Mouse (Mus musculus) MEL (cell line): Measurements from ENCODE around the gene Psg27. TPM values are rescaled to one million over a fixed set of nuclear protein-coding genes. Genes with fewer than 3 reads are reported as not detected.

Experiments used
- DNase-seq: peaks from one replicate; pipeline ENCODE4 v3.0.0; 2011; ENCODE audit warnings: low read depth, low spot score
- H3K27ac ChIP-seq: 2 replicates; pipeline ENCODE4 v1.5.1; 2012; ENCODE audit warnings: low read depth, mild to moderate bottlenecking, control low read depth, low read length, moderate library complexity; ENCODE audit not compliant: control insufficient read depth
- H3K27me3 ChIP-seq, 2 experiments: fragments of 150-350 bp in 1 of 2; sonication (generic) in 1 of 2; 2 replicates each; pipeline ENCODE4 v1.6.1; 2012; ENCODE audit warnings: low read length in 2 of 2, mild to moderate bottlenecking in 2 of 2, improper control_type of control experiment in 1 of 2, moderate library complexity in 1 of 2; ENCODE audit not compliant: insufficient read depth in 2 of 2, control insufficient read depth in 1 of 2
- H3K36me3 ChIP-seq, 2 experiments: 2 replicates each; pipeline ENCODE4 v1.6.1; 2012 to 2014; ENCODE audit warnings: low read length in 2 of 2, improper control_type of control experiment in 1 of 2, inconsistent platforms in 1 of 2, mild to moderate bottlenecking in 1 of 2; ENCODE audit not compliant: insufficient read depth in 2 of 2, control insufficient read depth in 1 of 2
- H3K4me1 ChIP-seq, 2 experiments: fragments of 150-350 bp in 1 of 2; sonication (generic) in 1 of 2; 2 replicates each; pipeline ENCODE4 v1.6.1; 2012; ENCODE audit warnings: low read length in 2 of 2, improper control_type of control experiment in 1 of 2, mild to moderate bottlenecking in 1 of 2; ENCODE audit not compliant: insufficient read depth in 2 of 2, control insufficient read depth in 1 of 2
- H3K4me3 ChIP-seq, 2 experiments: fragments of 150-350 bp in 1 of 2; sonication (generic) in 1 of 2; 2 replicates each; pipeline ENCODE4 v1.5.1; 2012; ENCODE audit warnings: low read depth in 2 of 2, low read length in 2 of 2, mild to moderate bottlenecking in 2 of 2, moderate library complexity in 2 of 2, control low read depth in 1 of 2, improper control_type of control experiment in 1 of 2; ENCODE audit not compliant: control insufficient read depth in 1 of 2, insufficient read depth in 1 of 2
- H3K79me2 ChIP-seq: 2 replicates; pipeline ENCODE4 v1.6.1; 2012; ENCODE audit warnings: mild to moderate bottlenecking, low read length, moderate library complexity; ENCODE audit not compliant: control insufficient read depth, poor library complexity, insufficient read depth
- H3K9ac ChIP-seq: 2 replicates; pipeline ENCODE4 v1.6.1; 2012; ENCODE audit warnings: low read depth, mild to moderate bottlenecking, control low read depth, low read length, moderate library complexity; ENCODE audit not compliant: control insufficient read depth, poor library complexity, severe bottlenecking
- H3K9me3 ChIP-seq: fragments of 150-350 bp; sonication (generic); replicated peaks from 2 replicates; pipeline ENCODE4 v1.6.1; 2012; ENCODE audit warnings: mild to moderate bottlenecking, low read length, improper control_type of control experiment, moderate library complexity; ENCODE audit not compliant: insufficient read depth
- BHLHE40 ChIP-seq: IDR thresholded peaks from 2 replicates; pipeline ENCODE4 v1.6.1; 2012; ENCODE audit warnings: low read depth, mild to moderate bottlenecking, inconsistent platforms, low read length, improper control_type of control experiment, borderline replicate concordance
- CHD1 ChIP-seq: IDR thresholded peaks from 2 replicates; pipeline ENCODE4 v1.6.1; 2012; ENCODE audit warnings: low read depth, mild to moderate bottlenecking, inconsistent platforms, low read length, improper control_type of control experiment
- CHD2 ChIP-seq: IDR thresholded peaks from 2 replicates; pipeline ENCODE4 v1.6.1; 2011; ENCODE audit warnings: low read length, improper control_type of control experiment
- CTCF ChIP-seq, 3 experiments: IDR thresholded peaks in 2 of 3; conservative IDR thresholded peaks in 1 of 3; 2 replicates each; pipeline ENCODE4 v1.5.1; 2011 to 2012; ENCODE audit warnings: low read length in 3 of 3, low read depth in 2 of 3, mild to moderate bottlenecking in 2 of 3, improper control_type of control experiment in 1 of 3, inconsistent platforms in 1 of 3, mixed read lengths in 1 of 3, moderate library complexity in 1 of 3; ENCODE audit not compliant: control insufficient read depth in 1 of 3, insufficient read depth in 1 of 3, poor library complexity in 1 of 3, severe bottlenecking in 1 of 3
- E2F4 ChIP-seq: IDR thresholded peaks from 2 replicates; pipeline ENCODE4 v1.6.1; 2011; ENCODE audit warnings: low read depth, low read length, improper control_type of control experiment, borderline replicate concordance
- ELF1 ChIP-seq: IDR thresholded peaks from 2 replicates; pipeline ENCODE4 v1.6.1; 2014; ENCODE audit warnings: low read depth, mild to moderate bottlenecking, inconsistent platforms, low read length, improper control_type of control experiment, moderate library complexity
- ETS1 ChIP-seq: IDR thresholded peaks from 2 replicates; pipeline ENCODE4 v1.6.1; 2012; ENCODE audit warnings: low read depth, mild to moderate bottlenecking, inconsistent platforms, low read length, improper control_type of control experiment, moderate library complexity
- JUND ChIP-seq: IDR thresholded peaks from 2 replicates; pipeline ENCODE4 v1.6.1; 2011; ENCODE audit warnings: low read depth, mild to moderate bottlenecking, improper control_type of control experiment, low read length
- MAFK ChIP-seq: IDR thresholded peaks from 2 replicates; pipeline ENCODE4 v1.6.1; 2011; ENCODE audit warnings: low read depth, mild to moderate bottlenecking, low read length, improper control_type of control experiment, borderline replicate concordance
- MAX ChIP-seq: IDR thresholded peaks from 2 replicates; pipeline ENCODE4 v1.6.1; 2011; ENCODE audit warnings: low read length, improper control_type of control experiment
- MEF2A ChIP-seq: IDR thresholded peaks from 2 replicates; pipeline ENCODE4 v1.6.1; 2014; ENCODE audit warnings: low read depth, mild to moderate bottlenecking, inconsistent platforms, low read length, improper control_type of control experiment; ENCODE audit not compliant: poor library complexity, insufficient replicate concordance, severe bottlenecking; ENCODE audit errors: extremely low read depth
- MXI1 ChIP-seq: IDR thresholded peaks from 2 replicates; pipeline ENCODE4 v1.6.1; 2011; ENCODE audit warnings: mild to moderate bottlenecking, low read depth, low read length, improper control_type of control experiment
- MYB ChIP-seq: IDR thresholded peaks from 2 replicates; pipeline ENCODE4 v1.6.1; 2011; ENCODE audit warnings: mild to moderate bottlenecking, low read depth, low read length, improper control_type of control experiment
- MYC ChIP-seq: IDR thresholded peaks from 2 replicates; pipeline ENCODE4 v1.6.1; 2011; ENCODE audit warnings: low read depth, mild to moderate bottlenecking, low read length, improper control_type of control experiment, moderate library complexity
- POLR2AphosphoS2 ChIP-seq: IDR thresholded peaks from 2 replicates; pipeline ENCODE4 v1.6.1; 2011; ENCODE audit warnings: low read length, improper control_type of control experiment
- RAD21 ChIP-seq: IDR thresholded peaks from 2 replicates; pipeline ENCODE4 v1.6.1; 2011; ENCODE audit warnings: mild to moderate bottlenecking, low read depth, low read length, improper control_type of control experiment
- RCOR1 ChIP-seq: IDR thresholded peaks from 2 replicates; pipeline ENCODE4 v1.6.1; 2012; ENCODE audit warnings: low read depth, mild to moderate bottlenecking, inconsistent platforms, low read length, improper control_type of control experiment
- SIN3A ChIP-seq: IDR thresholded peaks from 2 replicates; pipeline ENCODE4 v1.6.1; 2012; ENCODE audit warnings: low read length, improper control_type of control experiment, inconsistent platforms
- SMC3 ChIP-seq: IDR thresholded peaks from 2 replicates; pipeline ENCODE4 v1.6.1; 2011; ENCODE audit warnings: low read depth, low read length, improper control_type of control experiment
- TAL1 ChIP-seq: IDR thresholded peaks from 2 replicates; pipeline ENCODE4 v1.6.1; 2012; ENCODE audit warnings: mild to moderate bottlenecking, inconsistent platforms, low read length, moderate library complexity, mixed read lengths
- TBP ChIP-seq: IDR thresholded peaks from 2 replicates; pipeline ENCODE4 v1.8.0; 2011; ENCODE audit warnings: low read depth, low read length, improper control_type of control experiment
- ZC3H11A ChIP-seq: IDR thresholded peaks from 2 replicates; pipeline ENCODE4 v1.6.1; 2012; ENCODE audit warnings: low read depth, mild to moderate bottlenecking, inconsistent platforms, low read length, improper control_type of control experiment
- ZKSCAN1 ChIP-seq: IDR thresholded peaks from 2 replicates; pipeline ENCODE4 v1.6.1; 2012; ENCODE audit warnings: low read depth, mild to moderate bottlenecking, inconsistent platforms, low read length, improper control_type of control experiment, moderate library complexity
- ZMIZ1 ChIP-seq: IDR thresholded peaks from 2 replicates; pipeline ENCODE4 v1.6.1; 2012; ENCODE audit warnings: low read depth, mild to moderate bottlenecking, inconsistent platforms, low read length, improper control_type of control experiment, moderate library complexity
- ZNF384 ChIP-seq: IDR thresholded peaks from 2 replicates; pipeline ENCODE4 v1.6.1; 2012; ENCODE audit warnings: low read depth, mild to moderate bottlenecking, inconsistent platforms, low read length, improper control_type of control experiment
- polyA plus RNA-seq, 2 experiments: library from polyadenylated mRNA; stranded (reverse) in 1 of 2; unstranded in 1 of 2; fragments of >175 nt in 1 of 2; fragments of >200 nt in 1 of 2; gene quantifications; 2 replicates each; pipeline versions ENCODE4 v1.2.1 to v1.2.4; 2012; ENCODE audit warnings: low replicate concordance in 2 of 2, low read depth in 1 of 2; ENCODE audit not compliant: insufficient read length in 2 of 2, insufficient read depth in 1 of 2, missing spikeins in 1 of 2
- total RNA-seq: library from RNA; depleted of rRNA; stranded (reverse); fragments of 300-350 nt; gene quantifications from 2 replicates; pipeline ENCODE4 v1.2.3, GENCODE M21; 2012

The Psg27 gene
- total and polyA plus RNA-seq, 3 experiments = not detected

DNA sequence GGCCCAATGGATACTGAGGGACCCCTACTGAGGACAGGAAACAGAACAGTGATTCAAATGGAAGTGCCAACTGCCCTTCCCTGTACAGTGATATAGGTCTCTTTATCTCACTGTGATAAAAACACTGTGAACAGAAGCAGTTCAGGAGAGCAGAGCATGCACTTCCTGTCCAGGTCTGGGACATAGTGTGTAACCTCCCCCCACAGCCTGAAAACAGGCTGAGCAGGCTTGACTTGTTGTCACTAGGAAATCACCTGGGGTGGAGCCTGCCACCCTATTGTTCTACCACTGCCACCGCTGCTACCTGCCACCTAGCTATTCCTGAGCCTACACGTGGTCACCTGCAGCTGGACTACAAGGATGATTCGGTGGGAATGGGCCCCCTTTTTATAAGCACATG, 33.7 kb downstream of the Psg27 start:
- H3K79me2 ChIP-seq = no peaks in the 10 kb centered on the region
- no peak overlapping the region for H3K4me3 ChIP-seq
- H3K27me3 ChIP-seq = no peaks in the 10 kb centered on the region
- no peaks in the 10 kb centered on the region for H3K4me1 ChIP-seq
- no peak overlapping the region for H3K9ac ChIP-seq
- H3K9me3 ChIP-seq = no peaks in the 10 kb centered on the region
- no peak for TF ChIP-seq CTCF (IDR thresholded peaks at IDR 0.05 in 2 of 3, conservative IDR thresholded peaks at IDR 0.05 in 1 of 3; ENCODE audit: control insufficient read depth in 1 of 3, insufficient read depth in 1 of 3, low read depth in 2 of 3, low read length in 3 of 3, poor library complexity in 1 of 3, severe bottlenecking in 1 of 3)
- TF ChIP-seq TBP = no peak
- TF ChIP-seq RAD21 = no peak
- no peak for TF ChIP-seq ZNF384
- TF ChIP-seq ZMIZ1 = no peak
- no peak for TF ChIP-seq JUND
- TF ChIP-seq MAX = no peak
- TF ChIP-seq RCOR1 = no peak
- no peak for TF ChIP-seq SMC3
- TF ChIP-seq MAFK = no peak
- no peak for TF ChIP-seq BHLHE40
- no peak for TF ChIP-seq MYC
- no peak for TF ChIP-seq CHD2
- no peak for TF ChIP-seq ETS1
- no peak for TF ChIP-seq MEF2A
- TF ChIP-seq ZKSCAN1 = no peak
- TF ChIP-seq MYB = no peak
- H3K27ac ChIP-seq = no peak overlapping the region
- H3K36me3 ChIP-seq = no peaks in the 10 kb centered on the region
- DNase-seq = no peak

DNA sequence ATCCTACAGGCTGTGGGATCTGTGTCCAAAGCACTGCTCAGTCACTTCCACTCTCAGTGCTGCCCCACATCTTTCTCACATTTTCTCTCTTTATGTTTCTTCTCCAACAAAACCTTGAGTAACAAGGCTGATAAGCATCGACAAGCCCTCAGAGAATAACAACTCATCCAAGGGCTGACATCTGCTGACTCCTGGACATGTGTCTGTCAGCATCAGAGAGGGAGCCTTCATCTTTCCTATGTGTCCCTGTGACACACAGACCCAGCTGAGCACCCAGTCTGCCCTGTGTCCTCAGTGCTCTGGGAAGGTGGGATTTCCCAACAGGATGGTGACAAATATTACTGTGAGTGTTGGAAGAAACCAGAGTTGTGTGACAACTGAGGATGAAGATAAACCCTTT, 34.9 kb downstream of the Psg27 start, which contains the start of gene Psg25:
Psg25 (minus strand) TSS at position 101 of the 400 bp plus-strand sequence.
- Histone ChIP-seq H3K36me3 (no peaks in the 10 kb centered on the region), H3K79me2 (no peaks in the 10 kb centered on the region), H3K27me3 (no peaks in the 10 kb centered on the region), H3K9me3 (no peaks in the 10 kb centered on the region), H3K4me3 (no peak within 1 kb of the TSS), H3K27ac (no peak within 1 kb of the TSS), H3K4me1 (no peaks in the 10 kb centered on the region), H3K9ac (no peak within 1 kb of the TSS)
- DNase-seq = no peak
- TF ChIP-seq POLR2AphosphoS2 (no peak), MYC (no peak), CHD1 (no peak), CHD2 (no peak), RAD21 (no peak), E2F4 (no peak), TAL1 (no peak), SIN3A (no peak), ZC3H11A (no peak), ELF1 (no peak), TBP (no peak), MXI1 (no peak), ZNF384 (no peak), MAX (no peak), SMC3 (no peak), CTCF (IDR thresholded peaks at IDR 0.05 in 2 of 3, conservative IDR thresholded peaks at IDR 0.05 in 1 of 3; ENCODE audit: control insufficient read depth in 1 of 3, insufficient read depth in 1 of 3, low read depth in 2 of 3, low read length in 3 of 3, poor library complexity in 1 of 3, severe bottlenecking in 1 of 3) (no peak)
